Mouse (Mus musculus): Measurements from ENCODE around the gene Kif24.

Gene Kif24

DNA sequence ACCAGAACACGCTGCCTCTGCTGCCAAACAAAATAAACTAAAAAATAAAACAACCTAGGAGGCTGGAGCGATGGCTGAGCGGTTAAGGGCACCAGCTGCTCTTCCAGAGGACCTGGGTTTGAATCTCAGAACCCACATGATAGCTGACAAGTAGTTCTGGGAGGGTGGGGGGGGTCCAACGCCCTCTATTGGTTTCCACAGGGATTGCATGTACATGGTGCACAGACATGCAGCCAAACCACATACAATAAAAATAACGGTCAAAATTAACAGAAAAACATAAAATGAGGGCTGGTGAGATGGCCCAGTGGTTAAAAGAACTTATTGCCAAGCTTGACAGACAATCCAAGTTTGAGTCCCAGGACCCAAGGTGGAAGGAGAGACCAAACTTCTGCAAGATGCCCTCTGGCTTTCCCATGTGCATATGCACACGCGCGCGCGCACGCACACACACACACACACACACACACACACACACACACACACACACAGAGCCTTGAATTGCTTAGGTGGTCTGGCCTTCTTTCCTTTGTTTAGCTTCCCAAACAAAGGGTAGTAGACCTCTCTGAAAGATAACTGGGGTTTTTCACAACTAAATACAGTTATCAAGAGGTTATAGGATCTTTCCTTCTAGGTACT is 123.7 kb downstream of the Kif24 start:
- no peak for DNase-seq

Data from liver (tissue).